Mouse (Mus musculus) megakaryocyte, embryonic 14.5 days (primary cell): ENCODE data around the gene Scnn1a. TPM values are rescaled to one million over a fixed set of nuclear protein-coding genes. Genes with fewer than 3 reads are reported as not detected.
A peak's percentile ranks its signal among the peaks of the same experiment; 100 is the strongest.

Experiments
- H3K27me3 ChIP-seq: replicated peaks from 2 replicates; pipeline ENCODE3; 2012; ENCODE audit warnings: inconsistent platforms
- H3K36me3 ChIP-seq: replicated peaks from 2 replicates; pipeline ENCODE3; 2012; ENCODE audit warnings: low read length, inconsistent platforms, mixed read lengths
- H3K4me1 ChIP-seq: 2 replicates; pipeline ENCODE4 v1.6.1; 2012; ENCODE audit warnings: inconsistent platforms
- H3K4me3 ChIP-seq: replicated peaks from 2 replicates; pipeline ENCODE3; 2012; ENCODE audit warnings: moderate library complexity, mild to moderate bottlenecking, inconsistent platforms
- H3K9me3 ChIP-seq: 2 replicates; pipeline ENCODE4 v1.6.1; 2012; ENCODE audit warnings: inconsistent platforms
- FLI1 ChIP-seq: IDR thresholded peaks from 2 replicates; pipeline ENCODE4 v1.6.1; 2012; ENCODE audit warnings: low read length, inconsistent platforms, mixed read lengths
- GATA1 ChIP-seq: IDR thresholded peaks from 3 replicates; pipeline ENCODE4 v1.6.1; 2012; ENCODE audit warnings: mixed read lengths, low read length, inconsistent platforms, borderline replicate concordance
- polyA plus RNA-seq: library from polyadenylated mRNA; stranded (reverse); fragments of >175 nt; gene quantifications from 2 replicates; pipeline ENCODE4 v1.2.3, GENCODE M21; 2012; ENCODE audit warnings: low replicate concordance; ENCODE audit not compliant: insufficient read depth

Gene Scnn1a
- polyA plus RNA-seq, 1 experiment: 0.39 TPM

GRCm38 (mm10) chr6:125377042-125377441, 56.6 kb downstream of the Scnn1a start:
- Histone ChIP-seq H3K27me3 (peaks cover 46% of the 10 kb centered on the region), H3K4me3 (no peak overlapping the region), H3K9me3 (no peaks in the 10 kb centered on the region), H3K4me1 (peaks cover 65% of the 10 kb centered on the region), H3K36me3 (no peaks in the 10 kb centered on the region)
- TF ChIP-seq FLI1 (no peak), GATA1 (no peak)

GRCm38 (mm10) chr6:125377582-125378451, 57.4 kb downstream of the Scnn1a start:
- H3K36me3 ChIP-seq: no peaks in the 10 kb centered on the region
- H3K9me3 ChIP-seq: no peaks in the 10 kb centered on the region
- peaks cover 46% of the 10 kb centered on the region for H3K27me3 ChIP-seq
- peaks cover 64% of the 10 kb centered on the region for H3K4me1 ChIP-seq
- peak overlapping the region; percentile 83 for H3K4me3 ChIP-seq
- TF ChIP-seq GATA1: no peak
- no peak for TF ChIP-seq FLI1

- TF ChIP-seq FLI1 (no peak), GATA1 (no peak)
- Histone ChIP-seq H3K36me3 (no peaks in the 10 kb centered on the region), H3K9me3 (no peaks in the 10 kb centered on the region), H3K4me1 (peaks cover 66% of the 10 kb centered on the region), H3K27me3 (peaks cover 46% of the 10 kb centered on the region), H3K4me3 (peak overlapping the region; percentile 83)
Measured at GRCm38 (mm10) chr6:125378621-125379020, 58.2 kb downstream of the Scnn1a start.

GRCm38 (mm10) chr6:125379781-125380180, 59.3 kb downstream of the Scnn1a start:
- no peak for TF ChIP-seq GATA1
- TF ChIP-seq FLI1: no peak
- Histone ChIP-seq H3K36me3 (no peaks in the 10 kb centered on the region), H3K27me3 (peaks cover 56% of the 10 kb centered on the region), H3K4me3 (no peak overlapping the region), H3K4me1 (peaks cover 60% of the 10 kb centered on the region), H3K9me3 (no peaks in the 10 kb centered on the region)

GRCm38 (mm10) chr6:125380372-125381360, 60.2 kb downstream of the Scnn1a start, which contains the start of gene Plekhg6:
TSS of gene Plekhg6 (minus strand) at chr6:125380793.
- Histone ChIP-seq H3K9me3 (no peaks in the 10 kb centered on the region), H3K4me3 (peak within 1 kb of the TSS; percentile 79), H3K27me3 (peaks cover 60% of the 10 kb centered on the region), H3K36me3 (no peaks in the 10 kb centered on the region), H3K4me1 (peaks cover 59% of the 10 kb centered on the region)
- no peak for TF ChIP-seq GATA1
- TF ChIP-seq FLI1: no peak

- Histone ChIP-seq H3K27me3 (peaks cover 68% of the 10 kb centered on the region), H3K9me3 (no peaks in the 10 kb centered on the region), H3K4me3 (no peak overlapping the region), H3K4me1 (peaks cover 54% of the 10 kb centered on the region), H3K36me3 (no peaks in the 10 kb centered on the region)
- TF ChIP-seq FLI1 (no peak), GATA1 (no peak)
Measured at GRCm38 (mm10) chr6:125382024-125382423, 61.6 kb downstream of the Scnn1a start.

GRCm38 (mm10) chr6:125385066-125385974, 64.9 kb downstream of the Scnn1a start:
- H3K36me3 ChIP-seq: no peaks in the 10 kb centered on the region
- H3K4me3 ChIP-seq: peak overlapping the region; percentile 30
- peaks cover 5% of the 10 kb centered on the region; the same call in 1 of the 2 replicates for H3K9me3 ChIP-seq
- H3K27me3 ChIP-seq: peaks cover 68% of the 10 kb centered on the region
- TF ChIP-seq FLI1 (no peak), GATA1 (no peak)
- H3K4me1 ChIP-seq: peaks cover 21% of the 10 kb centered on the region

- Histone ChIP-seq H3K4me1 (peaks cover 14% of the 10 kb centered on the region), H3K9me3 (peaks cover 5% of the 10 kb centered on the region; the same call in 1 of the 2 replicates), H3K36me3 (no peaks in the 10 kb centered on the region), H3K27me3 (peaks cover 60% of the 10 kb centered on the region), H3K4me3 (no peak overlapping the region)
- no peak for TF ChIP-seq FLI1
- TF ChIP-seq GATA1: no peak
Measured at GRCm38 (mm10) chr6:125386080-125386479, 65.6 kb downstream of the Scnn1a start.

- peaks cover 8% of the 10 kb centered on the region for H3K4me1 ChIP-seq
- TF ChIP-seq FLI1 (no peak), GATA1 (no peak)
- H3K36me3 ChIP-seq: no peaks in the 10 kb centered on the region
- H3K27me3 ChIP-seq: peaks cover 29% of the 10 kb centered on the region
- H3K9me3 ChIP-seq: peaks cover 5% of the 10 kb centered on the region; the same call in 1 of the 2 replicates
- H3K4me3 ChIP-seq: no peak overlapping the region
Measured at GRCm38 (mm10) chr6:125389853-125390252, 69.4 kb downstream of the Scnn1a start.

Other genes with a start within 250 kb of the Scnn1a start
- gene Chd4, start 224.7 kb upstream of the Scnn1a start, polyA plus RNA-seq: 41.8 and 90.6 TPM in 2 replicates
- gene Nop2, start 188.8 kb upstream of the Scnn1a start, polyA plus RNA-seq: 18.4 and 24.5 TPM in 2 replicates
- 20.6 and 36.4 TPM in 2 replicates for gene Iffo1, start 175.4 kb upstream of the Scnn1a start, polyA plus RNA-seq
- 5,967 and 19,384 TPM in 2 replicates for gene Gapdh, start 154.2 kb upstream of the Scnn1a start, polyA plus RNA-seq
- 92.0 and 141 TPM in 2 replicates for gene Ncapd2, start 129.0 kb upstream of the Scnn1a start, polyA plus RNA-seq
- gene Mrpl51, start 128.9 kb upstream of the Scnn1a start, polyA plus RNA-seq: 68.3 and 124 TPM in 2 replicates
- 1.4 and 1.9 TPM in 2 replicates for gene Vamp1, start 105.1 kb upstream of the Scnn1a start, polyA plus RNA-seq
- gene Tapbpl, start 88.8 kb upstream of the Scnn1a start, polyA plus RNA-seq: 4.5 and 6.0 TPM in 2 replicates
- gene Cd27, start 83.6 kb upstream of the Scnn1a start, polyA plus RNA-seq: 1.3 TPM in 1 of 2 replicates, not detected in the other
- gene Tuba3a, start 34.6 kb upstream of the Scnn1a start, polyA plus RNA-seq: not detected in 2 replicates
- 41.9 and 48.8 TPM in 2 replicates for gene Ltbr, start 6.8 kb upstream of the Scnn1a start, polyA plus RNA-seq
- gene Tnfrsf1a, start 28.7 kb downstream of the Scnn1a start, polyA plus RNA-seq: 10.1 and 63.6 TPM in 2 replicates
- gene Plekhg6, start 60.1 kb downstream of the Scnn1a start, polyA plus RNA-seq: 0.39 TPM in 1 of 2 replicates, not detected in the other
- gene Cd9, start 174.1 kb downstream of the Scnn1a start, polyA plus RNA-seq: 24.2 and 52.6 TPM in 2 replicates
- gene Vwf, start 226.1 kb downstream of the Scnn1a start, polyA plus RNA-seq: 331 and 373 TPM in 2 replicates